Mouse (Mus musculus): ENCODE measurements around the gene Gm9046. TPM values are rescaled to one million over a fixed set of nuclear protein-coding genes. Genes with fewer than 3 reads are reported as not detected.

The Gm9046 gene
- not detected in 2 replicates for polyA plus RNA-seq (2012; rRNA removed)

GRCm38 (mm10) chr10:118343155-118343554 is at the start of gene Gm9046:
TSS of gene Gm9046 (minus strand) at chr10:118343255.

DNA sequence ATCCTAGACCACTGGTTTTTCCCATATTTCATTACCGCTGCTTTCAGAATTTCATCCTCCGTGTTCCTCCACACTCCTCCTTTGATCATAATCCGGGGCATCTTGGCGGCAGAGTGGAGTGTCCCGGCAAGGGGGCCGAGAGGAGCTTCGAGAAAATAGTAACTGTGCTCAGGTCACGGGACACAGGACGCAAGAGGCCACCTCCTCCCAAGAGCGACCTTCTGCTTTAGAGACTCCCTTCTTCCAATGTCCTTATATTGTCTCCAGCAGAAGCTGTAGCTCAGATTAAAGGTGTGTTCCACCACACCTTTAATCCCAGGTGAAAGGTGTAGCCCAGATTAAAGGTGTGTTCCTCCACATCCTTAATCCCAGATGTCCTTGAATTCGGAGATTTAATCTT is 10.9 kb upstream of the Gm9046 start, which contains the start of gene Gm9049:
TSS of gene Gm9049 (minus strand) at position 101 of the 400 bp plus-strand sequence.

GRCm38 (mm10) chr10:118348579-118348978 is 5.5 kb upstream of the Gm9046 start, which contains the start of gene Gm9048:
TSS of gene Gm9048 (minus strand) at chr10:118348679.

DNA sequence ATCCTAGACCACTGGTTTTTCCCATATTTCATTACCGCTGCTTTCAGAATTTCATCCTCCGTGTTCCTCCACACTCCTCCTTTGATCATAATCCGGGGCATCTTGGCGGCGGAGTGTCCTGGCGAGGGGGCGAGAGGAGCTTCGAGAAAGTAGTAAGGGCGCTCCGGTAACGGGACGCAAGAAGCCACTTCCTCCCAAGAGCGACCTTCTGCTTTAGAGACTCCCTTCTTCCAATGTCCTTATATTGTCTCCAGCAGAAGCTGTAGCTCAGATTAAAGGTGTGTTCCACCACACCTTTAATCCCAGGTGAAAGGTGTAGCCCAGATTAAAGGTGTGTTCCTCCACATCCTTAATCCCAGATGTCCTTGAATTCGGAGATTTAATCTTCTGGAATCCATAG is 5.3 kb downstream of the Gm9046 start, which contains the start of gene Gm9045:
TSS of gene Gm9045 (minus strand) at position 101 of the 400 bp plus-strand sequence.

GRCm38 (mm10) chr10:118332308-118332707 is 10.7 kb downstream of the Gm9046 start, which contains the start of gene Gm9044:
TSS of gene Gm9044 (minus strand) at chr10:118332408.

GRCm38 (mm10) chr10:118326869-118327268 is 16.2 kb downstream of the Gm9046 start, which contains the start of gene Gm9040:
TSS of gene Gm9040 (minus strand) at chr10:118326969.

DNA sequence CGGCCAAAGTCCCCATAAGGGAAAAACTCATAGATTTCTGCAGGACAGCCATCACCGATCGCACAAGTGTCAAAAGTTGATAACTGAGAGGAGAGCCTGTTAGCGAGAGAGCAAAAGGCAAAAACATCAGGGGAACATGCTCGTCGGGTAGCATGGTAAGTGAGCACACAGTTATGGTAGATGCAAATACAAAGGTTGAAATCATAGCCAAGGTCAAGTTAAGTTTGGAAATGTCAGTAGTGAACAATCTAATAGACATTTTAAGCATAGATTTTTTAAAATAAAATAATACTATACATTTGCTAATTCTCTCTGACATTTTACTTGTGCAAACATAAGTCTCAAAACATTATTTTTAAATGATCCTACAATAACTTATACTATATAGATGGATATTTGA is 48.1 kb downstream of the Gm9046 start, which contains the start of gene Iltifb:
TSS of gene Iltifb (minus strand) at position 101 of the 400 bp plus-strand sequence.

Other genes starting within 250 kb of the Gm9046 start
- 0.31 and 0.81 TPM in 2 replicates for gene Mdm1, start 201.4 kb downstream of the Gm9046 start, polyA plus RNA-seq (2012; rRNA removed)
- gene Il22, start 138.3 kb downstream of the Gm9046 start, polyA plus RNA-seq (2012; rRNA removed), result not detected in 2 replicates
- gene Gm32717, start 102.5 kb downstream of the Gm9046 start, polyA plus RNA-seq (2012; rRNA removed), result not detected in 2 replicates
- gene Gm32802, start 84.6 kb downstream of the Gm9046 start, polyA plus RNA-seq (2012; rRNA removed), result not detected in 2 replicates
- gene Iltifb, start 48.2 kb downstream of the Gm9046 start, polyA plus RNA-seq (2012; rRNA removed), result not detected in 2 replicates
- gene Gm9040, start 16.3 kb downstream of the Gm9046 start, polyA plus RNA-seq (2012; rRNA removed), result not detected in 2 replicates
- gene Gm9044, start 10.8 kb downstream of the Gm9046 start, polyA plus RNA-seq (2012; rRNA removed), result not detected in 2 replicates
- gene Gm9045, start 5.4 kb downstream of the Gm9046 start, polyA plus RNA-seq (2012; rRNA removed), result not detected in 2 replicates
- not detected in 2 replicates for gene Gm9048, start 5.4 kb upstream of the Gm9046 start, polyA plus RNA-seq (2012; rRNA removed)
- gene Gm9049, start 10.8 kb upstream of the Gm9046 start, polyA plus RNA-seq (2012; rRNA removed), result not detected in 2 replicates
- not detected in 2 replicates for gene Ifng, start 97.8 kb upstream of the Gm9046 start, polyA plus RNA-seq (2012; rRNA removed)

Measured in stomach, adult 2 months (tissue).